Mouse (Mus musculus): ENCODE results near the gene Pgm2l1.
"Not testable (repeated sequence)": the region's sequence is repeated elsewhere in the genome, so short reads cannot be mapped to it uniquely, and the experiment has no call there.

The Pgm2l1 gene

GRCm38 (mm10) chr7:100227896-100228525 is 817 bp downstream of the Pgm2l1 start:
- no peak for DNase-seq (ENCODE audit: low read depth, low spot score)

- DNase-seq (ENCODE audit: low read depth, low spot score) = no peak
Observed at GRCm38 (mm10) chr7:100228957-100229356, 1.8 kb downstream of the Pgm2l1 start.

- DNase-seq (ENCODE audit: low read depth, low spot score) = no peak
Observed at GRCm38 (mm10) chr7:100230646-100231045, 3.5 kb downstream of the Pgm2l1 start.

- no peak for DNase-seq (ENCODE audit: low read depth, low spot score)
Observed at GRCm38 (mm10) chr7:100231661-100232060, 4.5 kb downstream of the Pgm2l1 start.

GRCm38 (mm10) chr7:100233681-100234080 is 6.5 kb downstream of the Pgm2l1 start:
- no peak for DNase-seq (ENCODE audit: low read depth, low spot score)

GRCm38 (mm10) chr7:100234264-100234885 is 7.2 kb downstream of the Pgm2l1 start:
- DNase-seq (ENCODE audit: low read depth, low spot score) = no peak

- no peak for DNase-seq (ENCODE audit: low read depth, low spot score)
Observed at GRCm38 (mm10) chr7:100238271-100238670, 11.1 kb downstream of the Pgm2l1 start.

GRCm38 (mm10) chr7:100240601-100241000 is 13.4 kb downstream of the Pgm2l1 start:
- no peak for DNase-seq (ENCODE audit: low read depth, low spot score)

GRCm38 (mm10) chr7:100243007-100243406 is 15.8 kb downstream of the Pgm2l1 start:
- DNase-seq (ENCODE audit: low read depth, low spot score) = no peak

GRCm38 (mm10) chr7:100244225-100244624 is 17.0 kb downstream of the Pgm2l1 start:
- no peak for DNase-seq (ENCODE audit: low read depth, low spot score)

- DNase-seq (ENCODE audit: low read depth, low spot score) = no peak
Observed at GRCm38 (mm10) chr7:100245176-100245575, 18.0 kb downstream of the Pgm2l1 start.

GRCm38 (mm10) chr7:100250667-100251066 is 23.5 kb downstream of the Pgm2l1 start:
- DNase-seq (ENCODE audit: low read depth, low spot score) = no peak

- no peak for DNase-seq (ENCODE audit: low read depth, low spot score)
Observed at GRCm38 (mm10) chr7:100262350-100262749, 35.2 kb downstream of the Pgm2l1 start.

- not testable (repeated sequence) for DNase-seq (ENCODE audit: low read depth, low spot score)
Observed at GRCm38 (mm10) chr7:100264934-100265333, 37.7 kb downstream of the Pgm2l1 start.

- DNase-seq (ENCODE audit: low read depth, low spot score) = no peak
Observed at GRCm38 (mm10) chr7:100272369-100272768, 45.2 kb downstream of the Pgm2l1 start.

- no peak for DNase-seq (ENCODE audit: low read depth, low spot score)
Observed at GRCm38 (mm10) chr7:100274507-100274906, 47.3 kb downstream of the Pgm2l1 start.

GRCm38 (mm10) chr7:100276397-100276796 is 49.2 kb downstream of the Pgm2l1 start:
- no peak for DNase-seq (ENCODE audit: low read depth, low spot score)

- DNase-seq (ENCODE audit: low read depth, low spot score) = no peak
Observed at GRCm38 (mm10) chr7:100279803-100280202, 52.6 kb downstream of the Pgm2l1 start.

- DNase-seq (ENCODE audit: low read depth, low spot score) = no peak
Observed at GRCm38 (mm10) chr7:100281596-100281995, 54.4 kb downstream of the Pgm2l1 start.

GRCm38 (mm10) chr7:100283298-100283697 is 56.1 kb downstream of the Pgm2l1 start:
- DNase-seq (ENCODE audit: low read depth, low spot score) = peak; percentile 55

GRCm38 (mm10) chr7:100285383-100285782 is 58.2 kb downstream of the Pgm2l1 start, which contains the start of gene P4ha3:
P4ha3 (plus strand) TSS chr7:100285520.
- DNase-seq (ENCODE audit: low read depth, low spot score) = no peak

GRCm38 (mm10) chr7:100287748-100288578 is 60.8 kb downstream of the Pgm2l1 start:
- no peak for DNase-seq (ENCODE audit: low read depth, low spot score)

All from telencephalon, adult 2 months (tissue).